Mouse (Mus musculus) embryonic facial prominence, embryonic 10.5 days (tissue): ENCODE measurements at regions not wholly inside any gene's neighbourhood (a gene's known extent, or its start where the extent isn't known, plus 50 kb on each side); places are given as distances from the start of the nearest gene placed in this dataset.
A peak's percentile ranks its signal among the peaks of the same experiment; 100 is the strongest.
"Not testable (repeated sequence)": the region's sequence is repeated elsewhere in the genome, so short reads cannot be mapped to it uniquely, and the experiment has no call there.

Experiments used
- DNase-seq: peaks from one replicate; pipeline ENCODE4 v3.0.0-alpha.2; 2017; ENCODE audit warnings: low spot score
- H3K27ac ChIP-seq: fragments of 300-500 bp; sonication (generic); replicated peaks from 2 replicates; pipeline ENCODE4 v1.5.1; 2016; ENCODE audit warnings: mild to moderate bottlenecking
- H3K27me3 ChIP-seq: fragments of 300-500 bp; sonication (generic); replicated peaks from 2 replicates; pipeline ENCODE4 v1.6.1; 2016; ENCODE audit warnings: low read depth, mild to moderate bottlenecking; ENCODE audit not compliant: poor library complexity, severe bottlenecking
- H3K36me3 ChIP-seq: fragments of 300-500 bp; sonication (generic); replicated peaks from 2 replicates; pipeline ENCODE4 v1.6.1; 2016; ENCODE audit warnings: mild to moderate bottlenecking, moderate library complexity
- H3K4me1 ChIP-seq: fragments of 300-500 bp; sonication (generic); 2 replicates; pipeline ENCODE4 v1.6.1; 2016
- H3K4me3 ChIP-seq: fragments of 300-500 bp; sonication (generic); 2 replicates; pipeline ENCODE4 v1.5.1; 2016; ENCODE audit warnings: mild to moderate bottlenecking, moderate library complexity
- H3K9me3 ChIP-seq: fragments of 300-500 bp; sonication (generic); 2 replicates; pipeline ENCODE4 v1.6.1; 2016; ENCODE audit warnings: mild to moderate bottlenecking
- WGBS: fragments of 180-500 bp; shearing (Covaris S2); methylation state at CpG from one replicate; pipeline ENCODE4 v1.1.7; 2016; 5-methylcytosine and 5-hydroxymethylcytosine counted together

DNA sequence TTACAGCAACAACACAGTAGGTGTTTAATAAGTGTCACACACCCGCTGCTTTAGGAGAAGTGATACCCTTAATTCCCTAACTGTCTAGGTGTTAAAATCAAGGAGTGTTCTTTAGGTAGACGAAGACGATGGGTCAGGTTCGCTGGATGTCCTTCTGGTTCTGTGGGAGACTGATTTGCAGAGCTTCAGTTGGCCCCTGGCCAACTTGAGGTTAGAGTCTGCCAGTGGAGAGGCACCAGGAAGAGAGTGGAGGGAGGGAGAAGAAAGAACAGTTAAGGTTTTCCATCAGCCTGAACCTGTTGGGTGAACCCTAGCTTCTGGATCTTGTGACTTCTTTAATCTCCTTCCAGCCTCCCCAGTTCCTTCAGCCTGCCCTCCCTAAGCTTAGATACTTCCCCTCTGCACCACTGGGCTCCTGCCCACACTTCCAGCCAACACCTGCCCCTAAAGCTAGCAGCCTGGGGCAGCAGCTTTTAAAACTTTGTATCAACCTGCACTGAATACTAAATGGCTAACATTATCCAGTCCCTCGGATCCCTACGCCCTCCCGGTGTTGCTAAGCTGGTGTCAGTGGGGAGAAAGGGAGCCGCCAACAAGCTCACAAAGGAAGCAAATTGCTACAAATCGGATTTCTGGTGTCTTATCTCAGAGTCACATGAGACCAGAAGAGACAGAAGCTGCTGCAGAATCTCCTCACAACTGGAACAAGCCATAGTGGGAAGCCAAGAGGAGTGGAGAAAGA, 62.1 kb upstream of the Adgrl1 start:
- Histone ChIP-seq H3K27ac (no peak overlapping the region), H3K27me3 (peaks cover 10% of the 10 kb centered on the region), H3K9me3 (no peaks in the 10 kb centered on the region), H3K4me1 (no peaks in the 10 kb centered on the region), H3K4me3 (no peak overlapping the region), H3K36me3 (no peaks in the 10 kb centered on the region)
- DNase-seq: no peak
- WGBS: 63% methylated on average over 9 of the region's 9 CpGs

GRCm38 (mm10) chr8:83829851-83830250, 70.1 kb upstream of the Adgrl1 start:
- Histone ChIP-seq H3K4me1 (no peaks in the 10 kb centered on the region), H3K27me3 (peaks cover 4% of the 10 kb centered on the region; the same call in 1 of the 2 replicates), H3K9me3 (no peaks in the 10 kb centered on the region), H3K36me3 (no peaks in the 10 kb centered on the region), H3K27ac (no peak overlapping the region), H3K4me3 (no peak overlapping the region)
- 79% methylated on average over 2 of the region's 2 CpGs for WGBS
- DNase-seq: no peak

DNA sequence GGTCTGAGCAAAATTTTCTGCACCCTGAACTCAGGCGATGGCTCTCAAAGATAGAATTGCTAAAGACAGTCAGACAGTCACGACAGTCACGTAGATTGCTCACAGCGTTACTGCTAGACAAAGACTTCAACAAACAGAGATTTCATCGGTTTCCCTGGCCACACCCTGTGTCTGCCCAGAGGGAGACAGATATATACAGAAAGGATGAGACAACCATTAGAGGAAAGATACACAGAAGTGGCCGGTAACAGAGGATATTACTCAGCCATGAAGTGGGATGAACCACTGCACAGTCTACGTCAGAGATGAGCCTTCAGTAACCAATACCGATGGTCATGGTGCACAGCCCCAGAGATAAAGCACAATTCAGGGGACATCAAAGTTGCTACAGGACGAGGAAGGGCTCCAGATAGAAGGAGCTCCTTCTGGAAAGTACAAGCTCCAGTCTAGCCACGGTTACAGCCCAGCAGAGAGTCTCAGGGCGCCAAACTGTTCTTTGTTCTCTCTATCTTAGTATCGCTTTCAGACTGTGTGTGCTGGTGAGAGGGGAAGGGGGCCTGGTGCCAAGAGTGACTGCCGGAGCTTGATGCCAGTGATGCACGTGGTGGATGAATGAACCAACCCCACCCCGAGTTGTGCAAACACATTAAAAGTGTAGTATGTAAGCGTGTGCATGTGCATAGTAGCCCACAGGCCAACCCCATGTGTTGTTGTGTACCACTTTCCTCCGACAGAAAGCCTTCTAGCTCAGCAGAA, 74.8 kb upstream of the Adgrl1 start:
- 89% methylated on average over 17 of the region's 17 CpGs for WGBS
- no peaks in the 10 kb centered on the region for H3K27me3 ChIP-seq
- no peak overlapping the region for H3K4me3 ChIP-seq
- H3K27ac ChIP-seq: no peak overlapping the region
- no peaks in the 10 kb centered on the region for H3K4me1 ChIP-seq
- H3K36me3 ChIP-seq: no peaks in the 10 kb centered on the region
- DNase-seq: no peak
- H3K9me3 ChIP-seq: no peaks in the 10 kb centered on the region

GRCm38 (mm10) chr8:83819086-83819485, 78.0 kb upstream of the Adgre5 start:
- Histone ChIP-seq H3K27me3 (no peaks in the 10 kb centered on the region), H3K4me1 (no peaks in the 10 kb centered on the region), H3K9me3 (no peaks in the 10 kb centered on the region), H3K4me3 (no peak overlapping the region), H3K27ac (no peak overlapping the region), H3K36me3 (no peaks in the 10 kb centered on the region)
- DNase-seq: no peak
- 81% methylated on average over 4 of the region's 4 CpGs for WGBS

- Histone ChIP-seq H3K27me3 (0 out of 2 replicates have a peak, but pooled peaks cover 4% of the 10 kb centered on the region), H3K4me1 (no peaks in the 10 kb centered on the region), H3K27ac (no peak overlapping the region), H3K36me3 (no peaks in the 10 kb centered on the region), H3K9me3 (no peaks in the 10 kb centered on the region), H3K4me3 (no peak overlapping the region)
- no peak for DNase-seq
- WGBS: 82% methylated on average over 2 of the region's 2 CpGs
Measured at GRCm38 (mm10) chr8:83810651-83811050, 69.5 kb upstream of the Adgre5 start.

- no peaks in the 10 kb centered on the region for H3K9me3 ChIP-seq
- H3K4me3 ChIP-seq: no peak overlapping the region
- DNase-seq: no peak
- H3K4me1 ChIP-seq: peaks cover 7% of the 10 kb centered on the region
- WGBS: 55% methylated on average over 6 of the region's 6 CpGs
- H3K27me3 ChIP-seq: 0 out of 2 replicates have a peak, but pooled peaks cover 4% of the 10 kb centered on the region
- no peak overlapping the region for H3K27ac ChIP-seq
- no peaks in the 10 kb centered on the region for H3K36me3 ChIP-seq
Measured at GRCm38 (mm10) chr8:83805612-83806011, 64.5 kb upstream of the Adgre5 start.

GRCm38 (mm10) chr8:83803312-83803711, 62.2 kb upstream of the Adgre5 start:
- H3K27ac ChIP-seq, H3K36me3 ChIP-seq, H3K9me3 ChIP-seq, H3K4me3 ChIP-seq, H3K27me3 ChIP-seq: not testable (repeated sequence)
- peak; percentile 31 for DNase-seq
- 49% methylated on average over 1 of the region's 1 CpGs for WGBS
- H3K4me1 ChIP-seq: peaks cover 19% of the 10 kb centered on the region

DNA sequence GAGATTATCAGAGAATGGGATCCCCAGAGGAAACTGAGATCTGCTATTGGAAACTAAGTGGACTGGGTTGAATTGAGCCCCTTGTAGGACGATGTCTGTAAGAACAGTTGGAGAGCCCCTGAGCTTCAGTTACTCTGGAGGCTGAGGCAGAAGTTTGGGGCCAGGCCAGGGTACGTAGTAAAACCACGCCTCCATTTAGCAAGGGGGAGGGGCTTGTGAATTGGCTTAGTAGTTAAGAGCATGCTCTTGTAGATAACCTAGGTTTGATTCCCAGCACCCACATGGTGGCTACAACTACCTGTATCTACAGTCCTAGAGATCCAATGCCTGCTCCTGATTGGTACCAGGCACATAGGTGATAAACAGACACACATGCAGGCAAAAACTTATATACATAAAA, 61.4 kb upstream of the Adgre5 start:
- H3K27me3 ChIP-seq: no peaks in the 10 kb centered on the region
- no peaks in the 10 kb centered on the region for H3K36me3 ChIP-seq
- H3K4me3 ChIP-seq: no peak overlapping the region
- DNase-seq: no peak
- no peak overlapping the region for H3K27ac ChIP-seq
- no peaks in the 10 kb centered on the region for H3K9me3 ChIP-seq
- WGBS: 53% methylated on average over 3 of the region's 3 CpGs
- H3K4me1 ChIP-seq: peaks cover 19% of the 10 kb centered on the region

DNA sequence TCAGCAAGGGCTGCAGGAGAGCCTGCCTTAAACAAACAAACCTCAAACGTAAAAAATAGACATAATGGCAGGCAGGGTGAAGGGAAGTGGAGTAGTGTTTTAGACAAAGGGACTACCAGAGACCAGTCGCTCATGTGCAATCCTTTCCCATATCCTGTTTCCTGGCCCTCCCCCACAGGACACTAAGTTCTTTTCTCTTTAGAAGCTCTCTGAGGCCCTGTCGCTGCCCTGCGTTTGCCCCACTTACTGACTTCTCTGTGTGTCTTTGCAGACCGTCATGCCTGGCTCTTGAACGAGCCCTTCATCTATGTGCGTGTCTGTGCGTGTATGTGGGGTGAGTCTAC, 58.5 kb upstream of the Adgre5 start:
- Histone ChIP-seq H3K36me3 (no peaks in the 10 kb centered on the region), H3K4me3 (no peak overlapping the region), H3K9me3 (no peaks in the 10 kb centered on the region), H3K4me1 (peaks cover 19% of the 10 kb centered on the region), H3K27ac (peak overlapping the region; percentile 61), H3K27me3 (no peaks in the 10 kb centered on the region)
- 65% methylated on average over 8 of the region's 8 CpGs for WGBS
- DNase-seq: no peak

DNA sequence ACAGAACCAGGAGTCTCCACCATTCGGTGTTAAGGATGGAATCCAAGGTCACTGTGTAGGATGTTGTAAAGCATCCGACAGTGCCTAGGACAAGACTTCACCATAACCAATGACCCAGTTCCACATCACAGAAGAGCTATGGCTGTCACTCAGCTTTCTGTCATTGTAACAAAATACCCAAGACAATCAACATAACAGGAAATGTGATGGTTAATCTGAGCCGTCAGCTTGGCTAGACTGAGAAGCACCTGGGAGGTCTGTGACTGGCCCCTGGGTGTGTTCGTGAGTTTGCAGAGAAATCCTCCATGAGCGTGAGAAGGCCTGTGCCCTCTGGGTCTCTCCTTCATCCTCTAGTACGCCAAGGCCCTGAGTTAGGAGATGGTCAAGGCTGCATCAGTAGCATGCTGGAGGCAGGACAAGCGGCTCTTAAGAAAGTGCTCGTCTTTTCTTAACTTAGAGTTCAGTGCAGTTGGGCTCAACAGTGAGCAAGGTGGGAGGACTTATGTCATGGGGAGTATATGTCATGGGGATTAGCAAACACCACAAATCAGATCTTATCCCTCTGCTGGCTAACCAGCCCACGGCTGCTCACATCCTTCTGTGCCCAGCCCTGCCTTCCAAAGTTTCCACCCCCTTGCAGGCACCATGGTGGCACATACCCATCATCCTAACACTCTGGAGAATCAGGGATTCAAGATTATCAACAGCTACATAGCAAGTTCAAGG, 57.9 kb upstream of the Adgre5 start:
- no peaks in the 10 kb centered on the region for H3K9me3 ChIP-seq
- H3K27ac ChIP-seq: peak overlapping the region; percentile 61
- no peaks in the 10 kb centered on the region for H3K27me3 ChIP-seq
- no peak overlapping the region for H3K4me3 ChIP-seq
- DNase-seq: no peak
- peaks cover 19% of the 10 kb centered on the region for H3K4me1 ChIP-seq
- WGBS: 77% methylated on average over 9 of the region's 9 CpGs
- H3K36me3 ChIP-seq: no peaks in the 10 kb centered on the region

DNA sequence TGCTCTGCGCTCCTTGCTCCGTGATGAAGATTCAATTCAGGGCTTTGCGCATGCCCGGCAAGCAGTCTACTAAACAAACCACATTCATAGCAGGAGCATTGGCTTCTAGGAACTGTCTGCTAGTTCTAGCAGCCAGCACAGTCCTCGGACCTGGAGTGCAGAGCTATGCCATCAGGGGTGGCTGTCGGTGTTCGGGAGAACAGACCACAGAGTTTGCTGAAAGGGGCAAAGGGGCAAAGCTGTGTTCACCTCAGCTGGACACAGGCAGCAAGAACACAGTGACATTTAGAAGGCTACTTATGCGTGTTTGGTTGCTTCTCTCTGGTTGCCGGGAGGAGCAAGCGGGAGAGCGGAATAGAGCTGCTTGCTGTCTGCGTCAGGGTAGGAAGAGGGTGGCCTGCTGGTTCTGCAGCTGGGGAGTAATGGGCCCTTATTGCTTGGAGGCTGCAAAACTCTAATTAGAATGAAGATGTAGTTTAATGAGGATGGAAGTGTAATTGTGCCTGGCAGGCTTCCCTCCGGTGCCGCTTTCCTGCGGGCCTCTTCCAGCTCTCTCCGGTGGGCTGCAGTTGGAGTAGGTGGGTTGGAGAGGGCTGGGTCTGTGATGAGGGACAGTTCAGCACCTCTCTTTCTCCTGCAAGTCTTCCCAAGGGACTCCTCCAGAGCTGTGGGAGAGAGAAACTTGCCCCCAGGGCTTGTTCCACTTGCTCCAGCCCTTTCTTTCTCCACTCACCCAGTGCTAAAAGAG, 52.5 kb upstream of the Adgre5 start:
- Histone ChIP-seq H3K9me3 (no peaks in the 10 kb centered on the region), H3K36me3 (no peaks in the 10 kb centered on the region), H3K4me1 (peaks cover under 1% of the 10 kb centered on the region), H3K27ac (no peak overlapping the region), H3K4me3 (no peak overlapping the region), H3K27me3 (0 out of 2 replicates have a peak, but pooled peaks cover 3% of the 10 kb centered on the region)
- WGBS: 79% methylated on average over 16 of the region's 16 CpGs
- no peak for DNase-seq
